Mouse (Mus musculus): ENCODE results near the gene Carm1.

- TF ChIP-seq CTCF (IDR thresholded peaks at IDR 0.05; ENCODE audit: borderline replicate concordance, control insufficient read depth, extremely low read depth, insufficient read depth, low read length, poor library complexity) (no peak), POLR2A (IDR thresholded peaks at IDR 0.05; ENCODE audit: control insufficient read depth, extremely low read depth, insufficient read depth, low read length, poor library complexity) (no peak)
Measured at GRCm38 (mm10) chr9:21559151-21559550, 12.5 kb downstream of the Carm1 start.

All from thymus, adult 2 months (tissue).